Mouse (Mus musculus): ENCODE measurements around the gene Gm20736.
"Not testable (repeated sequence)": the region's sequence is repeated elsewhere in the genome, so short reads cannot be mapped to it uniquely, and the experiment has no call there.

The Gm20736 gene

GRCm38 (mm10) chrY:65377390-65377789 is at the start of gene Gm20736:
Gene Gm20736 (plus strand): TSS chrY:65377690.
- not testable (repeated sequence) for DNase-seq (ENCODE audit: low read depth, low spot score)

All from A20 (cell line).